Mouse (Mus musculus) CH12.LX (cell line): Measurements from ENCODE around the gene Abt1. TPM values are rescaled to one million over a fixed set of nuclear protein-coding genes. Genes with fewer than 3 reads are reported as not detected.

Experiments
- DNase-seq: peaks from one replicate; pipeline ENCODE4 v3.0.0-alpha.2; 2013; ENCODE audit errors: extremely low read depth
- H3K27ac ChIP-seq: 2 replicates; pipeline ENCODE4 v1.5.1; 2012; ENCODE audit warnings: low read depth, mild to moderate bottlenecking, control low read depth, moderate library complexity; ENCODE audit not compliant: insufficient read depth
- H3K27me3 ChIP-seq: replicated peaks from 2 replicates; pipeline ENCODE3; 2012; ENCODE audit warnings: inconsistent platforms
- H3K36me3 ChIP-seq, 2 experiments: replicated peaks in 1 of 2; 2 replicates each; pipeline versions ENCODE3 to v1.6.1; 2012; ENCODE audit warnings: inconsistent platforms in 1 of 2, low read length in 1 of 2, mild to moderate bottlenecking in 1 of 2, mixed read lengths in 1 of 2, moderate library complexity in 1 of 2; ENCODE audit not compliant: control insufficient read depth in 1 of 2, insufficient read depth in 1 of 2
- H3K4me1 ChIP-seq, 2 experiments: 2 replicates each; pipeline ENCODE4 v1.6.1; 2012; ENCODE audit warnings: inconsistent platforms in 1 of 2, moderate library complexity in 1 of 2; ENCODE audit not compliant: insufficient read depth in 2 of 2, control insufficient read depth in 1 of 2
- H3K4me2 ChIP-seq: 2 replicates; pipeline ENCODE4 v1.6.1; 2012; ENCODE audit warnings: low read depth, mild to moderate bottlenecking, control low read depth; ENCODE audit not compliant: poor library complexity, insufficient read depth, severe bottlenecking
- H3K4me3 ChIP-seq, 3 experiments: fragments of 150-350 bp in 1 of 3; sonication (generic) in 1 of 3; replicated peaks in 1 of 3; 2 replicates each; pipeline versions ENCODE3 to v1.5.1; 2011 to 2012; ENCODE audit warnings: low read depth in 2 of 3, low read length in 2 of 3, mild to moderate bottlenecking in 2 of 3, moderate library complexity in 2 of 3, control low read depth in 1 of 3, improper control_type of control experiment in 1 of 3, inconsistent platforms in 1 of 3, mixed read lengths in 1 of 3; ENCODE audit not compliant: poor library complexity in 1 of 3
- H3K79me2 ChIP-seq: replicated peaks from 2 replicates; pipeline ENCODE4 v1.6.1; 2012; ENCODE audit warnings: mild to moderate bottlenecking, moderate library complexity; ENCODE audit not compliant: control insufficient read depth, poor library complexity, insufficient read depth, severe bottlenecking; ENCODE audit errors: extremely low read depth
- H3K9ac ChIP-seq: 2 replicates; pipeline ENCODE4 v1.6.1; 2012; ENCODE audit warnings: low read depth, mild to moderate bottlenecking, control low read depth, moderate library complexity; ENCODE audit not compliant: insufficient read depth
- H3K9me3 ChIP-seq: replicated peaks from 2 replicates; pipeline ENCODE3; 2012; ENCODE audit warnings: low read length, inconsistent platforms, mixed read lengths
- BHLHE40 ChIP-seq: IDR thresholded peaks from 2 replicates; pipeline ENCODE4 v1.6.1; 2011; ENCODE audit warnings: mild to moderate bottlenecking, low read depth, low read length, improper control_type of control experiment
- JUND ChIP-seq: conservative IDR thresholded peaks from 2 replicates; pipeline ENCODE4 v1.6.1; 2011; ENCODE audit warnings: low read depth, low read length, improper control_type of control experiment
- MEF2A ChIP-seq: IDR thresholded peaks from 2 replicates; pipeline ENCODE4 v1.6.1; 2014; ENCODE audit warnings: low read depth, mild to moderate bottlenecking, inconsistent platforms, low read length, improper control_type of control experiment, borderline replicate concordance
- MXI1 ChIP-seq: IDR thresholded peaks from 2 replicates; pipeline ENCODE4 v1.6.1; 2011; ENCODE audit warnings: mild to moderate bottlenecking, low read depth, low read length, improper control_type of control experiment
- RAD21 ChIP-seq: IDR thresholded peaks from 2 replicates; pipeline ENCODE4 v1.6.1; 2011; ENCODE audit warnings: low read depth, mild to moderate bottlenecking, low read length, improper control_type of control experiment, moderate library complexity
- TBP ChIP-seq: conservative IDR thresholded peaks from 2 replicates; pipeline ENCODE4 v1.6.1; 2011; ENCODE audit warnings: low read depth, low read length, improper control_type of control experiment
- dilution Hi-C: fragments of 300-500 bp; cut with MboI; formaldehyde crosslinking; loops from 2 replicates; pipeline ENCODE4 v1.14.3; 2020; ENCODE audit warnings: low sequenced_read_pairs; ENCODE audit not compliant: extremely low pct_unique_long_range_greater_than_20kb, extremely low pct_ligation_motif_present
- in situ Hi-C: fragments of 300-500 bp; cut with MboI; formaldehyde crosslinking; loops from 3 replicates; pipeline ENCODE4 v1.14.3; 2019; ENCODE audit warnings: low sequenced_read_pairs, low pct_ligation_motif_present, low pct_unique_long_range_greater_than_20kb, mixed read lengths
- polyA plus RNA-seq: library from polyadenylated mRNA; unstranded; fragments of >175 nt; gene quantifications from 2 replicates; pipeline ENCODE4 v1.2.1, GENCODE M21; 2012; ENCODE audit warnings: low read depth; ENCODE audit not compliant: insufficient read length
- total RNA-seq, 2 experiments: library from RNA; depleted of rRNA; stranded (reverse); fragments of 300-350 nt in 1 of 2; fragments of >200 nt in 1 of 2; gene quantifications; 2 replicates each; pipeline ENCODE4 v1.2.3; 2012 to 2014

Abt1 gene
- total and polyA plus RNA-seq, 3 experiments = 10.1 to 15.4 (median 11.7) TPM

DNA sequence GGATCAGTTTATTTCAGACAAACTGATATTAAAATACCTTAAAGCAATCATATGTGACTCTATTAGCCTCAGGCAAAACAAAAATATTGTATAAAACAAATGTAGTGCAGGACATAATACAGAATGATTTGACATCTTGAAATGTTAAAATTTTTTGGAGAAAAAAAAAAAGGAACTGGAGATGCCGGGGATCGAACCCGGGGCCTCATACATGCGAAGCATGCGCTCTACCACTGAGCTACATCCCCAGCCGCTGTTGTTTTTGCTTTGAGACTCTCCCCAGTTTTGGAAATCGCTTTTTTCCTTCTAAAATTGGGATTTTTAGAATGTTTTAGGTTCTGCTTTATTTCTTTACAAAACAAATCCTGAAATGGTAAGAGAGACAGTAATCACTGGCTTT lies 14.9 kb upstream of the Abt1 start:
- in situ Hi-C loops (loop anchor here (25.0 kb wide), 2 partner anchors 1501 to 1576 kb away; partner anchors contain the start of gene Zfp184), dilution Hi-C loops (no loop called here)
- peak overlapping the region; percentile 57 to 61 (median 57) for H3K4me3 ChIP-seq
- TF ChIP-seq TBP (peak; percentile 99), RAD21 (no peak), BHLHE40 (no peak), MXI1 (no peak)
- H3K4me1 ChIP-seq = peaks cover 6 to 19% of the 10 kb centered on the region in 2 experiments
- peak; percentile 55 for DNase-seq
- H3K9ac ChIP-seq = peak overlapping the region; percentile 53; the same call in 1 of the 2 replicates
- no peaks in the 10 kb centered on the region for H3K9me3 ChIP-seq
- no peaks in the 10 kb centered on the region for H3K27me3 ChIP-seq
- no peaks in the 10 kb centered on the region for H3K79me2 ChIP-seq
- peak overlapping the region; percentile 95; the same call in 1 of the 2 replicates for H3K4me2 ChIP-seq
- no peaks in the 10 kb centered on the region for H3K36me3 ChIP-seq
- H3K27ac ChIP-seq = no peak overlapping the region

DNA sequence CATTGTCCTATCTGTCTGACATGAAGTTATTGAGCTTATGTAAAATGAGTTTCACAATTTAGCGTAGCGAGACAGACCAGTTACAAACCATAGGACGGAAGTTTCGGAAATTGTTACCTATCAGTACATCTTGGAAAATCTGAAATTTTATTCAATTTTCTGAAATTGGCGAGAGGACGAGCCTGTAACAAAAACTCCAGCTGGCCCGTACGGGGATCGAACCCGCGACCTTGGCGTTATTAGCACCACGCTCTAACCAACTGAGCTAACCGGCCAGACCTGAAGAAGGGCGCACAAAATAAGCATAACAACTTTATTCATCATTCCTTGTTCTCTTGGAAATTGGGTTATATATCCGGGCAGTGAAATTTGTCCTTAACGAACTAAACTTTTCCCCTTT lies 14.2 kb upstream of the Abt1 start:
- H3K27me3 ChIP-seq = no peaks in the 10 kb centered on the region
- H3K9ac ChIP-seq = peak overlapping the region; percentile 94; the same call in 1 of the 2 replicates
- peaks cover 6 to 19% of the 10 kb centered on the region in 2 experiments for H3K4me1 ChIP-seq
- H3K9me3 ChIP-seq = no peaks in the 10 kb centered on the region
- peak overlapping the region; percentile 57 to 77 (median 67) for H3K4me3 ChIP-seq
- H3K27ac ChIP-seq = no peak overlapping the region
- dilution Hi-C loops (no loop called here), in situ Hi-C loops (loop anchor here (25.0 kb wide), 2 partner anchors 1501 to 1576 kb away; partner anchors contain the start of gene Zfp184)
- DNase-seq = peak; percentile 85
- peak overlapping the region; percentile 79 for H3K4me2 ChIP-seq
- TF ChIP-seq JUND = no peak
- TF ChIP-seq TBP = peak; percentile 99
- no peaks in the 10 kb centered on the region for H3K79me2 ChIP-seq
- no peaks in the 10 kb centered on the region for H3K36me3 ChIP-seq

DNA sequence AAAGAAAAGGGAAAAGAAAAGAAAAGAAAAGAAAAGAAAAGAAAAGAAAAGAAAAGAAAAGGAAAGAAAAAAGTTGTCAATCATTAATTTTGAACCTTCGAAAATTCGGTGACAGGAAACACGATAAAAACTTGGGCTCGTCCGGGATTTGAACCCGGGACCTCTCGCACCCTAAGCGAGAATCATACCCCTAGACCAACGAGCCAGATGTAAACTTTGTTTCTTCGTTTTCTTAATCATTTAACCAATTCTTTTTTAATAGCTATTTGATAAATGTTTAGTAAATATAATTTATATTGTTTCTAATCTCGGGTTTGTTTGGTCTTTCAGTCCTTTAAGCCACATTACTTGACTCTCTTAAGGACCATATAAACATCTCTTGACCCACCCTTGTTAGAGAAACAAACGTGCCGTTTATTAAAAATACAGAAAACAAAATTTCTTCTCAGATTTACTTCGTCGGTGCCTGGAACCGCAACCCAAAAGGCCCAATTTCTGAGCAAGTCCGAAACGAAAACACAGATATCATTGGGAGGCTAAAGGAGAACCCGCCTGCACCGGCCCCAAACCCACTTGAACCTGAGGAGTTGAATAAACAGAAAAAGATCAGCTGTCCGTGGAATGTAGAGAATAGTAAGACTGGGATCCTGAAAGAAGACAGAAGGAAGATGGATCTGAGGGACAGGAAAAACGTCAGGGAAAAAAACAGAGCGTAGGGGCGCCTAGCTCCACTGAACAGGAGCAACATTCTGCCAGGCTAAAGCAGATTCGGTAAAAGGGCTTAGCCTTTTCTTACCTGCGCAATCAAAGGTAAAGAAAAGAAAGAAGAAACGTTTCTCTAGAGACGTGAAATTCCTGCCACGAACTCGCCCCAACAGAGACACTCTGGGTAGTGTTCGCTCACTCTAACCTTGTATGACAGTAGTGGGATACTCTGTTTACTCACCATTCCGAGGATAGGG lies 13.5 kb upstream of the Abt1 start:
- Histone ChIP-seq H3K36me3 (no peaks in the 10 kb centered on the region), H3K27ac (peak overlapping the region; percentile 49), H3K9ac (peak overlapping the region; percentile 94), H3K27me3 (no peaks in the 10 kb centered on the region), H3K4me2 (peak overlapping the region; percentile 79), H3K4me1 (peaks cover 6 to 15% of the 10 kb centered on the region in 2 experiments), H3K4me3 (peak overlapping the region; percentile 57 to 77 (median 67)), H3K9me3 (no peaks in the 10 kb centered on the region), H3K79me2 (no peaks in the 10 kb centered on the region)
- dilution Hi-C loops (no loop called here), in situ Hi-C loops (loop anchor here (25.0 kb wide), 2 partner anchors 1500 to 1575 kb away; partner anchors contain the start of gene Zfp184)
- TF ChIP-seq MEF2A (no peak), TBP (peak; percentile 100)
- peak; percentile 72 for DNase-seq
